Mouse (Mus musculus) hindlimb bud, embryonic 11.5 days (tissue): ENCODE results near the gene Fli1.

Experiments
- DNase-seq: peaks from one replicate; pipeline ENCODE4 v3.0.0-alpha.2; 2012; ENCODE audit warnings: low read depth, low spot score; ENCODE audit errors: extremely low spot score

Fli1 gene

GRCm38 (mm10) chr9:32542212-32543039, at the start of gene Fli1:
Gene Fli1 (minus strand): TSS chr9:32542861.
- DNase-seq: no peak

- DNase-seq: peak; percentile 95
These were observed 49.3 kb upstream of the Fli1 start for GRCm38 (mm10) chr9:32591732-32592582.

GRCm38 (mm10) chr9:32590571-32590970, 47.9 kb upstream of the Fli1 start:
- no peak for DNase-seq

GRCm38 (mm10) chr9:32589900-32590299, 47.2 kb upstream of the Fli1 start:
- DNase-seq: peak; percentile 84

GRCm38 (mm10) chr9:32585357-32585756, 42.7 kb upstream of the Fli1 start:
- DNase-seq: no peak

GRCm38 (mm10) chr9:32583905-32584304, 41.2 kb upstream of the Fli1 start:
- DNase-seq: no peak

GRCm38 (mm10) chr9:32581851-32582573, 39.4 kb upstream of the Fli1 start:
- DNase-seq: no peak

- DNase-seq: no peak
These were observed 35.8 kb upstream of the Fli1 start for GRCm38 (mm10) chr9:32578411-32578810.

GRCm38 (mm10) chr9:32573638-32574037, 31.0 kb upstream of the Fli1 start:
- DNase-seq: no peak

- DNase-seq: no peak
These were observed 29.0 kb upstream of the Fli1 start for GRCm38 (mm10) chr9:32571676-32572075.

- DNase-seq: no peak
These were observed 27.9 kb upstream of the Fli1 start for GRCm38 (mm10) chr9:32570547-32570946.

GRCm38 (mm10) chr9:32569261-32569660, 26.6 kb upstream of the Fli1 start:
- no peak for DNase-seq

GRCm38 (mm10) chr9:32567603-32568002, 24.9 kb upstream of the Fli1 start:
- no peak for DNase-seq

- DNase-seq: no peak
These were observed 22.6 kb upstream of the Fli1 start for GRCm38 (mm10) chr9:32565309-32565708.

- DNase-seq: no peak
These were observed 20.2 kb upstream of the Fli1 start for GRCm38 (mm10) chr9:32562837-32563236.

GRCm38 (mm10) chr9:32562409-32562808, 19.7 kb upstream of the Fli1 start:
- DNase-seq: no peak

GRCm38 (mm10) chr9:32561190-32561890, 18.7 kb upstream of the Fli1 start:
- DNase-seq: no peak

- no peak for DNase-seq
These were observed 17.2 kb upstream of the Fli1 start for GRCm38 (mm10) chr9:32559859-32560258.

- no peak for DNase-seq
These were observed 16.8 kb upstream of the Fli1 start for GRCm38 (mm10) chr9:32559454-32559853.

- no peak for DNase-seq
These were observed 13.7 kb upstream of the Fli1 start for GRCm38 (mm10) chr9:32556313-32556712.

- DNase-seq: no peak
These were observed 12.6 kb upstream of the Fli1 start for GRCm38 (mm10) chr9:32555279-32555678.
